Mouse (Mus musculus): ENCODE measurements around the gene Dlgap5. TPM values are rescaled to one million over a fixed set of nuclear protein-coding genes. Genes with fewer than 3 reads are reported as not detected.
"Not testable (repeated sequence)": the region's sequence is repeated elsewhere in the genome, so short reads cannot be mapped to it uniquely, and the experiment has no call there.

The Dlgap5 gene
- polyA plus RNA-seq (2015; fragmentation: Nextera tagmentation; extraction: Ambion mirVana): 4.4 and 15.3 TPM in 2 replicates

GRCm38 (mm10) chr14:47417775-47418665, at the start of gene Dlgap5:
Dlgap5 (minus strand) TSS chr14:47418407.
- H3K36me3 ChIP-seq: no peaks in the 10 kb centered on the region
- H3K9me3 ChIP-seq (replicated peaks): no peaks in the 10 kb centered on the region
- peak within 1 kb of the TSS; percentile 53 for H3K4me3 ChIP-seq (replicated peaks)
- 2% methylated on average over 36 of the region's 36 CpGs for WGBS
- no peak within 1 kb of the TSS for H3K27ac ChIP-seq (replicated peaks)
- H3K27me3 ChIP-seq (replicated peaks): no peaks in the 10 kb centered on the region
- peak within 1 kb of the TSS; percentile 48 for H3K9ac ChIP-seq (replicated peaks)
- peak; percentile 99 for ATAC-seq (ENCODE audit: low FRiP score)
- peaks cover 12% of the 10 kb centered on the region for H3K4me1 ChIP-seq
- peak within 1 kb of the TSS; percentile 77 for H3K4me2 ChIP-seq

DNA sequence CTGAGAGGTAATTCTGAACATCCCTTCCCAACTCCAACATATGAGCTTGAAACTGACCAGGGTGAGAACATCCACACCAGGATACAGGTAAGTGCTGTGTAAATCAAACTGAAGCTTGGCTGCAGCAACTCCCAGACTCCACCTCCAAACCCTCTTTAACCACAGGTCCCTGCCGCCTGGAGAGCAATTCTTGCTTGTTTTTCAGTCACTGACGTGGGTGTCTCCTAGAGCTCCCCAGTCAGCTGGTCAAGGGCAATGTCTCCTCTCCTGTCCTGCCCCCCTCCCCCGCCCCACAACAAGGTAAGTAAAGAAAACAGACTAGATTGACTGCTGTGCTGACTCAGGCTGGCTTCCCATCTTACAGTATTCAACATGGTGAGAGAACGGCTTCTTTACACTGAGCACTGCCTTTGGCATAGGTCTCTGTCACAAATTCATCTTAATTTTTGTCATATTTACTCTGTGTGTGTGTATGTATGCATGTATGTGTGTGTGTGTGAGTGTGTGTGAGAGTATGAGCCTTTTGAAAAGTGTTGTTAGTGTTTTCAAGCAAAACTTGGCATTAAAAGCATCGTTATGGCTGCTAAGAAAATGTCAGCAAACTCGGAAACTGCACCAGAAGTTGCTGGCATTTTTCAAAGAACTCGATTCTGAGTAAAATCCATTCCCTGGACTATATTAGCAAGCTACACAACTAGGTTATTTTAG, 47.4 kb upstream of the Dlgap5 start:
- Histone ChIP-seq H3K27me3 (replicated peaks) (no peaks in the 10 kb centered on the region), H3K9me3 (replicated peaks) (no peaks in the 10 kb centered on the region), H3K4me3 (replicated peaks) (no peak overlapping the region), H3K36me3 (no peaks in the 10 kb centered on the region), H3K27ac (replicated peaks) (no peak overlapping the region), H3K9ac (replicated peaks) (no peak overlapping the region), H3K4me2 (no peak overlapping the region), H3K4me1 (no peaks in the 10 kb centered on the region)
- WGBS: 58% methylated on average over 7 of the region's 7 CpGs
- no peak for ATAC-seq (ENCODE audit: low FRiP score)

DNA sequence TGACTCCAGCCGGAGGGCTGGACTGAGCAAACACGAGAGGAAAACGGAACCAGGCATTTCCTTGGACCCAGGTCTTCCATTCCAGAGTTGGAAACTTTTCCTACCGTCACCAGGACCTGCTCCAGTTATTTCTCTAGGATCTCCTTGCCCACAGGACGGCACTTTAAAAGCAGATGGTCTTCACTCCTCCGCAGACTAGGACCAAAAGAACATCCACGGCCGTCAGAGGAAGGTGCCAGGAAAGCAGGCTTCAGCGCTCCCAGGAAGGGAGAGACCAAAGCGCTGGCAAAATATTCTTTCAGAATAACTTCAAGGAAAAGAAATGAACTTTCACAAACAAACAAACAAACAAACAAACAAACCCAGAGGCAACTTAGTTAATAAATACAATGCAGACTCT, 46.2 kb upstream of the Dlgap5 start:
- Histone ChIP-seq H3K9ac (replicated peaks) (no peak overlapping the region), H3K4me1 (no peaks in the 10 kb centered on the region), H3K4me3 (replicated peaks) (no peak overlapping the region), H3K4me2 (no peak overlapping the region), H3K27ac (replicated peaks) (no peak overlapping the region), H3K27me3 (replicated peaks) (no peaks in the 10 kb centered on the region), H3K9me3 (replicated peaks) (no peaks in the 10 kb centered on the region), H3K36me3 (no peaks in the 10 kb centered on the region)
- ATAC-seq (ENCODE audit: low FRiP score): no peak
- WGBS: 87% methylated on average over 10 of the region's 10 CpGs

DNA sequence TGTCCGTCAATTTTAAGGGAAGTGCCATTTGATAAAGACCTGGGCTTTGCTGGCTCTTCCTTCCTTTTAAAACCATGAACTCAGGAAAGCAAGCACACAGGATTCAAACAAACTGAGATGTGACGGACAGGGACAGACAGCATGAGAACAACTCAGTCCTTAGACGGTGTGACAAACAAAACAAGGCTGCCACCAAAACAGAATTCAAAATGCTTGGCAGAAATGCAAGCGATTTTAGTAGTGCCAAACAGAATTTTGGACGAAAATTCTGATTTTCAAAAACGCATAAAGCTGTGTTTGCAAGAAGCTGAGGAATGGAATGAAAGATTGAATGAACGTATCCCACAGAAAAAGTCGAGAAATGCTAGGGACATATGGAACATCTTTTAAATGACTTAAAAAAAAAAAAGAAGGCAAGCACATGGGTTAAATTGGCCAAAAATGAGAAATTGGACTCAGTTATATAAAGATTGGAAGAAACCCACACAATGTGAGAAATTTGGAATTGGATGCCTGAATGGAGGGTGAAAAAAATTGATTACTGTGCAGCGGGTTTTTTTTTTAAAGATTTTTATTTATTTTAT, 44.8 kb upstream of the Dlgap5 start:
- no peaks in the 10 kb centered on the region for H3K36me3 ChIP-seq
- whole genome bisulfite sequencing: 86% methylated on average over 9 of the region's 9 CpGs
- no peaks in the 10 kb centered on the region for H3K27me3 ChIP-seq (replicated peaks)
- H3K9ac ChIP-seq (replicated peaks): no peak overlapping the region
- H3K4me3 ChIP-seq (replicated peaks): no peak overlapping the region
- no peak overlapping the region for H3K27ac ChIP-seq (replicated peaks)
- no peaks in the 10 kb centered on the region for H3K9me3 ChIP-seq (replicated peaks)
- ATAC-seq (ENCODE audit: low FRiP score): no peak
- no peaks in the 10 kb centered on the region for H3K4me1 ChIP-seq
- H3K4me2 ChIP-seq: no peak overlapping the region

GRCm38 (mm10) chr14:47462453-47462852, 44.2 kb upstream of the Dlgap5 start:
- Histone ChIP-seq H3K9me3 (replicated peaks) (no peaks in the 10 kb centered on the region), H3K27ac (replicated peaks) (no peak overlapping the region), H3K4me2 (no peak overlapping the region), H3K9ac (replicated peaks) (no peak overlapping the region), H3K36me3 (no peaks in the 10 kb centered on the region), H3K4me3 (replicated peaks) (no peak overlapping the region), H3K4me1 (no peaks in the 10 kb centered on the region), H3K27me3 (replicated peaks) (no peaks in the 10 kb centered on the region)
- ATAC-seq (ENCODE audit: low FRiP score): no peak
- WGBS: 91% methylated on average over 4 of the region's 4 CpGs

- Histone ChIP-seq H3K9ac (replicated peaks) (no peak overlapping the region), H3K4me2 (no peak overlapping the region), H3K27me3 (replicated peaks) (no peaks in the 10 kb centered on the region), H3K4me1 (no peaks in the 10 kb centered on the region), H3K27ac (replicated peaks) (no peak overlapping the region), H3K9me3 (replicated peaks) (no peaks in the 10 kb centered on the region), H3K4me3 (replicated peaks) (no peak overlapping the region), H3K36me3 (no peaks in the 10 kb centered on the region)
- 91% methylated on average over 8 of the region's 8 CpGs for WGBS
- no peak for ATAC-seq (ENCODE audit: low FRiP score)
Observed at GRCm38 (mm10) chr14:47461997-47462396, 43.8 kb upstream of the Dlgap5 start.

DNA sequence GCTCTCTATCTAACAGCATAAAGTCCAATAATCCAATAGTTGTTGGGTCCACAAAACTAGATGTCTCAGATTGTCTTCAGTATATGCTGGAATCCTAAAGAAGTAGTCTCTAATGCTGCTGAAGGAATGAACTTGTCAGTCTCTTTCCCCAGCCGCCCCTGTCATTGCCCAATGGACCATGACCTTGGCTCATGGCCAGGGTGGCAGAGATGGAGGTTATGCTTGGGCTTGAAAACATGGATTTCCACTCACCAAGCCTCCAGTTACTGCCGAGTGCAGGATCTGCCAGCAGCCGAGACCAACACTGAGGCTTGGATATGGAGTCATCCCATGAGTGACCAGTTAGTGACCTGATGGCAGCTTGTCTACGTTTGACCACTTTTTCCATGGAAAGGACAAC, 41.3 kb upstream of the Dlgap5 start:
- Histone ChIP-seq H3K27me3 (replicated peaks) (no peaks in the 10 kb centered on the region), H3K9me3 (replicated peaks) (no peaks in the 10 kb centered on the region), H3K36me3 (no peaks in the 10 kb centered on the region), H3K4me2 (no peak overlapping the region), H3K4me3 (replicated peaks) (no peak overlapping the region), H3K4me1 (no peaks in the 10 kb centered on the region), H3K27ac (replicated peaks) (no peak overlapping the region), H3K9ac (replicated peaks) (no peak overlapping the region)
- no peak for ATAC-seq (ENCODE audit: low FRiP score)
- WGBS: 86% methylated on average over 4 of the region's 4 CpGs

GRCm38 (mm10) chr14:47450121-47450520, 31.9 kb upstream of the Dlgap5 start, which contains the start of gene Fbxo34:
Fbxo34 (plus strand) TSS chr14:47450421.
- 93% methylated on average over 2 of the region's 5 CpGs for WGBS
- not testable (repeated sequence) for H3K36me3 ChIP-seq; H3K4me3 ChIP-seq (replicated peaks); H3K4me2 ChIP-seq; H3K4me1 ChIP-seq; H3K27ac ChIP-seq (replicated peaks); H3K27me3 ChIP-seq (replicated peaks); H3K9me3 ChIP-seq (replicated peaks); ATAC-seq (ENCODE audit: low FRiP score); H3K9ac ChIP-seq (replicated peaks)

DNA sequence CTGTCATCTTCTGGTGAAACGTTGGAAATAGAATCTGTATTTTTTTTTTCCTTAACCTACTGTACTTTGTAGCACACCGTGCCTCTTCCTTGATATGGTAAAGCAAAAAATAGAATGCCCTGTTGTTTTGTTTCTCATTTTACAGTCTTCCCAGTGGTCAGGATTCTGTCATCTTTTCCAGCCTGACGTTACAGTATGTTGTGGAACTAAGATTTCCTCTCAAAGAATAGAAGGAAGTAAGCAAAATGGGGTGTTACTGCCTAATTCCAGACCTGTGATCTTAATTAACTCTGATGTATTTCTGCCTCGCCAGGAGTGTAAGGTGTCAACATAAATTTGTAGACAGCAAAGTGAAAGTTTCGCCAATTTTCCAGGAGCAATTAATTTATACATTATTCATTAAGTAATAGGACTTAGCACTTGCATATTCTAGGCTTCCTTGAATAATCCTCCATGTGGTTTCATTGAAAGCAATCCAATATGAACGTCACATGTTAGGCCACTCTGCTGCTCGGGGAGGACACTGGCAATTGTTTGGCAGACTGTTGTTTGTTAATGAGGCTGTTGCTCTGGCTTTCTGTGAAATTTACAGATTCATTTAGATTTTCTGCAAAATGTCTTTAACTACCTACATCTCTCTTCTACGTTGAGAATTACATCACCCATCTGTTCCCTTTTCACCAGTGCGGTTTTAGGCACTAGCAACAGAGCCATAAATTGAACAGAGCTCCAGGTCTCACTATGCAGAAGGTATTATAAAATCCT, 27.3 kb upstream of the Dlgap5 start:
- no peaks in the 10 kb centered on the region for H3K36me3 ChIP-seq
- H3K27ac ChIP-seq (replicated peaks): no peak overlapping the region
- WGBS: 68% methylated on average over 9 of the region's 9 CpGs
- H3K4me2 ChIP-seq: no peak overlapping the region
- no peak overlapping the region for H3K9ac ChIP-seq (replicated peaks)
- no peaks in the 10 kb centered on the region for H3K9me3 ChIP-seq (replicated peaks)
- H3K27me3 ChIP-seq (replicated peaks): no peaks in the 10 kb centered on the region
- no peak overlapping the region for H3K4me3 ChIP-seq (replicated peaks)
- H3K4me1 ChIP-seq: no peaks in the 10 kb centered on the region
- ATAC-seq (ENCODE audit: low FRiP score): no peak; the same call in 1 of the 2 replicates

DNA sequence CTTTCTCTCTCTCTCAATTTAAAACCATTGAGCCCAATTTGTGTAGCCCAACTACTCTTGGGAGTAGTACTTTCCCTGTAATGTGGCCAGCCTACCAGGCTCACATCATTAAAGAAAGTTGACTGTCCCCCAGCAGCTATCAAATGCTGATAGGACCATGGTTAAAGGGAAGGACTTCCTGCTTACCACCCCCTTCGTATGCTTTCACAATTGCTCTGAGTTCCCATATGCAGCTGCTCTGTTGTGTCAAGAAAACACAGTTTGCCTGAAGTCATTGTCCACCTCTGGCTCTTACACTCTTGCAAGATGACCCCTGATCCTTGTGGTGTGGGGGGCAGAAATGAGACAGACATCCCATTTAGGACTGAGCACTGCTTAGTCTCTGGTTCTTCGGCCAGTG, 26.7 kb upstream of the Dlgap5 start:
- Histone ChIP-seq H3K9ac (replicated peaks) (no peak overlapping the region), H3K27ac (replicated peaks) (no peak overlapping the region), H3K36me3 (no peaks in the 10 kb centered on the region), H3K4me2 (no peak overlapping the region), H3K27me3 (replicated peaks) (no peaks in the 10 kb centered on the region), H3K4me3 (replicated peaks) (no peak overlapping the region), H3K9me3 (replicated peaks) (no peaks in the 10 kb centered on the region), H3K4me1 (no peaks in the 10 kb centered on the region)
- 68% methylated on average over 2 of the region's 2 CpGs for WGBS
- ATAC-seq (ENCODE audit: low FRiP score): no peak

- H3K4me1 ChIP-seq: no peaks in the 10 kb centered on the region
- H3K27me3 ChIP-seq (replicated peaks): no peaks in the 10 kb centered on the region
- no peaks in the 10 kb centered on the region for H3K36me3 ChIP-seq
- H3K27ac ChIP-seq (replicated peaks): no peak overlapping the region
- no peak overlapping the region for H3K4me2 ChIP-seq
- no peak overlapping the region for H3K9ac ChIP-seq (replicated peaks)
- WGBS: 75% methylated on average over 3 of the region's 3 CpGs
- H3K9me3 ChIP-seq (replicated peaks): no peaks in the 10 kb centered on the region
- H3K4me3 ChIP-seq (replicated peaks): no peak overlapping the region
- ATAC-seq (ENCODE audit: low FRiP score): no peak
Observed at GRCm38 (mm10) chr14:47438947-47439346, 20.7 kb upstream of the Dlgap5 start.

All from neural tube, embryonic 15.5 days (tissue).